Mouse (Mus musculus) kidney, embryonic 14.5 days (tissue): Measurements from ENCODE around the gene Ift46. TPM values are rescaled to one million over a fixed set of nuclear protein-coding genes. Genes with fewer than 3 reads are reported as not detected.

Experiments used
- ATAC-seq: fragments of 200-750 bp; cut with Nextera tagmentation; 2 replicates; pipeline ENCODE4 v1.8.0; 2017; ENCODE audit warnings: moderate number of reproducible peaks, mild to moderate bottlenecking, moderate TSS enrichment, moderate library complexity; ENCODE audit not compliant: low FRiP score, low TSS enrichment
- H3K27ac ChIP-seq: fragments of 300-500 bp; sonication (generic); 2 replicates; pipeline ENCODE4 v1.5.1; 2014; ENCODE audit warnings: low read depth, mild to moderate bottlenecking, low read length, moderate library complexity, mixed read lengths
- H3K27me3 ChIP-seq: fragments of 300-500 bp; sonication (generic); 2 replicates; pipeline ENCODE4 v1.6.1; 2014; ENCODE audit warnings: mild to moderate bottlenecking, low read length; ENCODE audit not compliant: control insufficient read depth, insufficient read depth
- H3K36me3 ChIP-seq: fragments of 300-500 bp; sonication (generic); 2 replicates; pipeline ENCODE4 v1.6.1; 2014; ENCODE audit warnings: low read length, mixed read lengths; ENCODE audit not compliant: control insufficient read depth, insufficient read depth
- H3K4me1 ChIP-seq: fragments of 300-500 bp; sonication (generic); 2 replicates; pipeline ENCODE4 v1.6.1; 2014; ENCODE audit warnings: low read length, mixed read lengths; ENCODE audit not compliant: control insufficient read depth, insufficient read depth
- H3K4me2 ChIP-seq: fragments of 300-500 bp; sonication (generic); replicated peaks from 2 replicates; pipeline ENCODE4 v1.6.1; 2014; ENCODE audit warnings: low read depth, mild to moderate bottlenecking, low read length
- H3K4me3 ChIP-seq: fragments of 300-500 bp; sonication (generic); 2 replicates; pipeline ENCODE4 v1.5.1; 2014; ENCODE audit warnings: mild to moderate bottlenecking, low read length
- H3K9ac ChIP-seq: fragments of 300-500 bp; sonication (generic); 2 replicates; pipeline ENCODE4 v1.6.1; 2014; ENCODE audit warnings: low read depth, mild to moderate bottlenecking, low read length, moderate library complexity
- H3K9me3 ChIP-seq: fragments of 300-500 bp; sonication (generic); 2 replicates; pipeline ENCODE4 v1.6.1; 2016; ENCODE audit warnings: low read length; ENCODE audit not compliant: control insufficient read depth
- WGBS: fragments of 180-500 bp; shearing (Covaris S2); extraction: QIAGEN DNeasy Blood & Tissue Kit; methylation state at CpG from one replicate; pipeline ENCODE4 v1.1.7; 2014; 5-methylcytosine and 5-hydroxymethylcytosine counted together
- polyA plus RNA-seq: library from polyadenylated mRNA; unstranded; fragments of >200 nt; fragmentation: Nextera tagmentation; extraction: Ambion mirVana; gene quantifications from 2 replicates; pipeline ENCODE4 v1.2.1, GENCODE M21; 2014

The Ift46 gene
- 122 and 131 TPM in 2 replicates for polyA plus RNA-seq

DNA sequence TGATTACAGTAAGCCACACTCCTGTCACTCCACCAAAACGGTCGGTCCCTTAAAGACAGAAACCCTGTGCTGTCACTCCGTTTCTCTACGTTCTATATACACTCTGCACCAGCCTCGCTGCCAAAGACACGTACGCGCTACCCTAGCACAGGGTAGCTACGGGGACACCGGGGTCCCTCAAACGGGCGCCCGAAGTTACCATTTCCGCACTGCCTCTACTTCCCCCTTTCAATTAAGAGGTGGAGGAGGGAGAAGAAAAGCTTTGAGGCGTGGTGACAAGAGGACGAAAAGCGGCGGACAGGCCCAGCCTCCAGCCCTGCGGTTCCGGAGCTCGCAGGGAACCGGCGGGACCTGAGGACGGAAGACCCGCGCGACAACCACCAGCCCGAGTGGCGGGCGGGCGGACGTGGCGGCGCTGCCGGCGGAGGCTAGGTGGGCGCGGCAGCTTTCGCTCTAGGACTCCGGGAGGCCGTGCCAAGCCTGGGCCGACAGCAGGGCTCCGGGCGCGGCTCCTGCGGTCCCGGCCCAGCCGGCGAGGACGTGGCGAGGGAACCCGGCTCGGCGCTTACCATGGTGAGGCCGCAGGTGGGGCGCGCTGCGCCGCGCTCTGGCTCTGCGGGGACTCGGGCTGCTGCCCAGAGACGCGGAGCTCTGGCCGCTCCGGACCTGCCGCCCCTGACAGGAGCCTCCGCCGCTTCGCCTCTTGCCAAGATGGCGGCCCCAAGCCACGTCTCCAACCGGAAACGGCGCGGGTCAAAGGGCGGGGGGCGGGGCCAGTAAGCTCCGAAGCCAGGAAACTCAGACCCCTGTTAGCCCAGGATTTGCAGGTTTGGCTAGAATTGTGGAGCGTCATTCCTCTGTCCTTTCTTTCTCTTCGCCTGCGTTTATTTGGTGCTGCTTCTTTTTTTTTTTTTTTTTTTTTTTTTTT, at the start of gene Ift46, which contains the start of gene Arcn1:
Ift46 (plus strand) TSS at position 808 of the 928 bp plus-strand sequence.
Arcn1 (minus strand) TSS at position 745 of the 928 bp plus-strand sequence.
- Histone ChIP-seq H3K4me3 (peak within 1 kb of the TSS; percentile 72), H3K9ac (peak within 1 kb of the TSS; percentile 98), H3K27me3 (no peaks in the 10 kb centered on the region), H3K4me2 (peak within 1 kb of the TSS; percentile 73), H3K36me3 (no peaks in the 10 kb centered on the region), H3K9me3 (no peaks in the 10 kb centered on the region), H3K4me1 (peaks cover 25% of the 10 kb centered on the region), H3K27ac (peak within 1 kb of the TSS; percentile 95)
- under 1% methylated on average over 59 of the region's 82 CpGs for WGBS
- ATAC-seq, result peak; percentile 85

DNA sequence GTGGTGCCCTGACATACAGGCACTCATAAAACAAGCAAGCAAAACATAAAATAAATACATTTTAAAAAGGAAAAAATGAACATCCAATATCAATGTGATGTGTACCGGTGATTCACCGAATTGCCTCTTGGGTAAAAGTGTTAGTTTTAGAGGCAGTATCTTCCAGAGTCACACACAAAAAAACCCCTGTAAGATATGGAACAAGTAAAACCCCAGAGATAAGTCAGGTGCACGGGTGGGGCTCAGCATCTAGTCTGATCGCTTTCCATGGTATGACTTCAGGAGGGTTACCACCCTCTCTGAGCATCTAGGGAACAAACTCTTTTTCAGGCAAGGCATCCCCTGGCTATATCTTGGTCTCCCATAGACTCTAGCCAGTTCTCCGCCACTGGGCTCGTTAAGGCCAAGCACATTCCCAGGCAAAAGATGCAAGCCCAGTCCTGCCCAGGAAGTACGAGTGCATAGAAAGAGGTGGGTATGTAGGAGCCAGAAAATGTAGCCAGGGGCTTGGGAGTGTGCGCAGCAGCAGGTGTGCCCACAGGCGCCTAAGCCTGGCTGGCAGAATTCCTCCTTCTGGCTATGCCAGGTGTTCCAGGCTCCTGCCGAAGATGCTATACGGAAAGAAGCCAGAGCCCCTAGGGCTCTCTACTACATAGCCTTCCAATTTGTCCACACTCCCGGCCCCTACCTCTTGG, 48.6 kb upstream of the Ift46 start:
- no peak for ATAC-seq
- Histone ChIP-seq H3K4me3 (no peak overlapping the region), H3K4me1 (peaks cover 15% of the 10 kb centered on the region), H3K4me2 (no peak overlapping the region), H3K9ac (0 out of 2 replicates have a peak overlapping the region, but pooled peaks have one; percentile 7), H3K36me3 (peaks cover 35% of the 10 kb centered on the region), H3K27me3 (no peaks in the 10 kb centered on the region), H3K27ac (no peak overlapping the region), H3K9me3 (no peaks in the 10 kb centered on the region)
- 91% methylated on average over 12 of the region's 12 CpGs for WGBS

DNA sequence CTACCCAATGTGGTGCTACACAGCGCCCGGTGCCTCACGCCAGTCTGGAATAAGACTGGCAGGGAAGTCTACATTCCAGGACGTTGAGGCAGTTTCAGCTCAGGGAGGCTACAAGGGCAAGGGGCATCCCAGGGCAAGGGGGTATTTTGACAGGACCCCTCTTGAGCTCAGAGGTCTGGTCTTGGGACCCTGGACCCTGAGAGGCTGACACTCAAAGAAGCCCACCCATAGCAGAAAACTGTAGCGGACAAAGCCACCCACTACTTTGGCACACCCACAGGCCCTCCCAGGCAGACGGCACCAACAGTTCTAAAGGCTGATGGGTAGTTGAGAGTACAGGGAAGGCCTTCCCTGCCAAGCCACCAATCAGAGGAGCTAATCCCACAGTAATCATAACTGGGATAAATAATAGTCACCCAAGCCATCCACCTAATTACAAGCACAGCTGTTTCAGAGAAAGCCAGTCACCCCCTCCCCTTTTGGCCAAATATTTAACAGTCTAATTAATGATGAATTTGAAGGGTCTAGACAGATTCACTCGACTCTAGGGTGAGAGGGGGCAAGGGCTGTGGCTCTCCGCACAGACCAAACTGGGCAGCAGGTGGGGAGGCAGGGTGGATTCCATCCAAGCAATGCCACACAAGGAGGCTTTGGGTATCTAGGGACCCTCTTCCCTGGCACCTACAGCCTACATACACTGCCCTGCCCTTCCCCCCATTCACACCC, 47.9 kb upstream of the Ift46 start:
- peaks cover 29% of the 10 kb centered on the region for H3K36me3 ChIP-seq
- H3K27ac ChIP-seq, result no peak overlapping the region
- WGBS, result 78% methylated on average over 8 of the region's 8 CpGs
- no peak for ATAC-seq
- peak overlapping the region; percentile 63 for H3K4me3 ChIP-seq
- H3K9me3 ChIP-seq, result no peaks in the 10 kb centered on the region
- H3K27me3 ChIP-seq, result no peaks in the 10 kb centered on the region
- peak overlapping the region; percentile 57 for H3K4me2 ChIP-seq
- peaks cover 15% of the 10 kb centered on the region for H3K4me1 ChIP-seq
- peak overlapping the region; percentile 77; the same call in 1 of the 2 replicates for H3K9ac ChIP-seq

DNA sequence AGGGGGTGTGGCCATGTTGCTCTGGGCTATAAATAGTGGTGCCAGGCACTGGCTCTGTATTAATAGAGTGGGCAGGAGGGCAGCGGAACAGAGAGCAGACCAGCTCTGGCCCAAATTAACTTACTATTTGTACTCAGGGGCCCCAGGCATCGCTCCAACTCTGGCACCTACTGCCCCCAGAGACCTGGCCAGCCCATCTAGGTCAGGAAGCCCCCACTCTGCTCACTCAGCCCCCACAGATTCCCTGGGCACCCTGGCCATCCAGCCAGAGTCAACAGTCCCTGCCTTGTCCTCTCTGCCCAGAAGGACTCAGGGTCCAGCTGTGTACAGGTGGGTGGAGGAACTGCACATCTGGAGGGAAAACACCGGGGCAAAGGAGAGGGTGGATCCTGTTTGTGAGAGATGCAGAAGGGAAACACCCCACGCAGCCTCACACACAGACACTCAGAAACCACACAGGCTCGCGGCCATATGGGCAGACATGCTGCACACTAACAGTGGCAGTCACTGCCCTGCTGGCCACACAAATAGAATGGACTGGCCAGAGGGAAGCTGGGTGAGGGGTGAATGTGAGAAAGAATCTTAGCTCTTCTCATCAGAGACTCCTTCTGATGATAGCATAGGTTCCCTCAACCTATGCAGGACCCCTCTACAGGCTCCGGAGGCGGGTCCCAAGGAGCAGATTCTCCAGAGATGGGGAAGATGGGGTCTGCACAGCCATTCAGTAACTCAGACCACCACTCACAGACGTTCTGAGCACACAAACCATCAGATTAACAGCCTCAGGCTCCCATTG, 47.2 kb upstream of the Ift46 start:
- Histone ChIP-seq H3K9ac (peak overlapping the region; percentile 77), H3K27me3 (no peaks in the 10 kb centered on the region), H3K9me3 (no peaks in the 10 kb centered on the region), H3K27ac (peak overlapping the region; percentile 73; the same call in 1 of the 2 replicates), H3K4me3 (peak overlapping the region; percentile 63), H3K4me2 (peak overlapping the region; percentile 57), H3K36me3 (peaks cover 28% of the 10 kb centered on the region), H3K4me1 (peaks cover 15% of the 10 kb centered on the region)
- ATAC-seq, result peak; percentile 20; the same call in 1 of the 2 replicates
- 15% methylated on average over 9 of the region's 9 CpGs for WGBS

DNA sequence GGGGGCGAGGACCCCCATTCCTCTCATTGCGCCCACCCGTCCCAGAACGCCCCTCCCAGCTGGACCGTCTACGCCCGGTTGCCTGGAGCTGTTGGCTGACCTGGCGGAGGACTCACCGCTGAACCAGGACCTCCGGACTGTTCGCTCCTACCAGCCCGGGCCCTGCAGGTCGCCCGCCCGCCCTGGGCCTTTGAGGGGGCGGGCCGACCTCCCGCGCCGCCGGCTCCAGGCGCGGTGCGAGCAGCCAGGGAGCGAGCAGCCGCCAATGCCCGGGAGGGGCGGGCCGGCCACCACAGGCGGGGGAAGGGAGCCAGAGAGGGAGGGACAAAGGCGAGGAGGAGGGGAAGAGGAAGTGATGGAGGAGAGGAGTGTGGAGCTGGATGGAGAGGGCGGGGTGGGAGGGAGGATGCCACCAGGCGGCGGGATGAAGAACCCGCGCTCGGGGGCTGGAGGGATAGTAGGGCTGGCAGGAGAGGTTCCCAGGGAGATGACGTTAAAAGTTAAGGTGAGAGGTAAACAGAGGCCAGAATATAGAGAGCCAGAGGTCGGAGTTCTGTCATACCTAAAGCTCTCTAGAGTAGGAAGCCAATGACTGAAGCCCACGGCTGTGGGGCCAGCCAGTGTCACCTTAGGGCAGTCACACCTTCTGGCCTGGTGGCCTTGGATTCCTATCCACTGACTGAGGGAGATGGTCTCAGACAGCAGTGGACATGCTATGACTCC, 46.4 kb upstream of the Ift46 start:
- peak overlapping the region; percentile 57 for H3K4me2 ChIP-seq
- ATAC-seq, result peak; percentile 87
- H3K36me3 ChIP-seq, result peaks cover 20% of the 10 kb centered on the region
- H3K4me3 ChIP-seq, result peak overlapping the region; percentile 63
- H3K27ac ChIP-seq, result peak overlapping the region; percentile 73; the same call in 1 of the 2 replicates
- H3K9ac ChIP-seq, result peak overlapping the region; percentile 77
- H3K4me1 ChIP-seq, result peaks cover 19% of the 10 kb centered on the region
- no peaks in the 10 kb centered on the region for H3K9me3 ChIP-seq
- no peaks in the 10 kb centered on the region for H3K27me3 ChIP-seq
- WGBS, result under 1% methylated on average over 37 of the region's 40 CpGs

DNA sequence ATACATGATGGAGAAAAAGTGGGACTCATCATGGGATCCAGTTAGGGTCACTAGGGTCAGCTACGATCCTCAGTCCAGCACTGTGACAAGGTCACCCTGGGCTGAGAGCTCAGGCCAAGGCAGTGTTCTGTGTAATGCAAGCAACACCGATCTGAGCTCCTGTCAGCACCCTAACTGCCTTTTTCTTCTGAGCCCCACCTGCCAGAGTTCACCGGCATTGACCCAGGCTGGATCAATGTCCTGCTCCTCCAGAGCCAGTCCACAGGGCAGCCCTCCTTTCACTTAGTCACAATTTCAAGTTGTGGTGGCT, 45.9 kb upstream of the Ift46 start:
- no peak overlapping the region for H3K9ac ChIP-seq
- peaks cover 24% of the 10 kb centered on the region for H3K4me1 ChIP-seq
- H3K4me3 ChIP-seq, result no peak overlapping the region; the same call in 1 of the 2 replicates
- peak overlapping the region; percentile 59; the same call in 1 of the 2 replicates for H3K27ac ChIP-seq
- peak; percentile 22; the same call in 1 of the 2 replicates for ATAC-seq
- H3K4me2 ChIP-seq, result peak overlapping the region; percentile 57
- H3K36me3 ChIP-seq, result peaks cover 18% of the 10 kb centered on the region
- no peaks in the 10 kb centered on the region for H3K9me3 ChIP-seq
- H3K27me3 ChIP-seq, result no peaks in the 10 kb centered on the region
- 74% methylated on average over 3 of the region's 3 CpGs for WGBS

DNA sequence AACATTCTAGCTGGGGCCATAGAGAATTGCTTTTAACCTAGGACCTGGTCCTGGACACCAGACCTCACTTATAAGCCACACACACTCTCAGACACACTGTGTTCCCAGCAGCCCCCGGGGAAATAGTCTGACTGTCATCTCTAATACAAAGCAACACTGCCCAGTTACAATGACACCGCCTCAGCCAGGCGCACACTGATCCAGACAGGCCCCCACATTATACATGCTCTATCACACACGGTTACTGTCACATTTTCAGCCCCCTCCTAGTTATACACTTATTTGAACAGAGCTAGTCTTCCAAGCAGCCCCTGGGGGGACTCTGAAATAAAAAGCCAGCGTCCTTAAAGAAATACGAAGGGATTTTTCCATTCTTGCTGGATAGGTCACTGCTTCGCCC, 45.1 kb upstream of the Ift46 start:
- no peak overlapping the region for H3K9ac ChIP-seq
- H3K4me1 ChIP-seq, result peaks cover 26% of the 10 kb centered on the region
- ATAC-seq, result no peak
- peak overlapping the region; percentile 69; the same call in 1 of the 2 replicates for H3K27ac ChIP-seq
- no peak overlapping the region for H3K4me2 ChIP-seq
- H3K36me3 ChIP-seq, result peaks cover 16% of the 10 kb centered on the region
- H3K27me3 ChIP-seq, result no peaks in the 10 kb centered on the region
- no peak overlapping the region for H3K4me3 ChIP-seq
- WGBS, result 74% methylated on average over 7 of the region's 7 CpGs
- H3K9me3 ChIP-seq, result no peaks in the 10 kb centered on the region
